Mouse (Mus musculus) heart, postnatal 25 days (tissue): ENCODE data around the gene Treml1. TPM values are rescaled to one million over a fixed set of nuclear protein-coding genes. Genes with fewer than 3 reads are reported as not detected.
"Not testable (repeated sequence)": the region's sequence is repeated elsewhere in the genome, so short reads cannot be mapped to it uniquely, and the experiment has no call there.

Source experiments
- DNase-seq: peaks from one replicate; pipeline ENCODE4 v3.0.0; 2022; ENCODE audit warnings: low spot score
- intact Hi-C: fragments of 180-260 bp; cut with DNase I; formaldehyde crosslinking; loops from one replicate; pipeline ENCODE4 v1.15.1; 2025
- total RNA-seq, 2 experiments: library from RNA; stranded (reverse); gene quantifications; 2 replicates each; pipeline ENCODE4 v1.2.3; 2021

The Treml1 gene
- total RNA-seq, 2 experiments from 2014 or later = 0.26 to 0.92 TPM

DNA sequence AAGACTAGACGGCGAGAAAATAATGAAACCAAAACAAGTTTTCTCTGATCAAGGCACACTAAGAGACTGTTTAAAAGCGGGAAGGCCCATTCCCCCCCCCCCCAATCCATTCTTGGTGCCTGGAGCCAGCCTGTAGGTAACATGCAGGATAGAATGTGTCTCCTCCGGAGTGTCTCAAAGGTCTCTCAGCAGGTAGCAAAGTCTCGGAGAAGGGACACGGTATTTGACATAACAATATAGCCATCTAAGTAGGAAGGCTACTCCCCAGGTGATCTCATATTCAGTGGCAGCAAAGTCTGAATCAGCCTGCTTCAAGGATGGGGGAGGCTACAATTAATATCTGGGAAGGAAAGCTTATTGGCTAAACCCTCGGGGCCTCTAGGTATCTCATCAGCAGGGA is 6.7 kb upstream of the Treml1 start:
- DNase-seq, intact Hi-C loops: not testable (repeated sequence)

GRCm38 (mm10) chr17:48355822-48356221 is 3.9 kb upstream of the Treml1 start:
- no peak for DNase-seq
- intact Hi-C loops = no loop called here

GRCm38 (mm10) chr17:48357892-48358291 is 1.8 kb upstream of the Treml1 start:
- DNase-seq = no peak
- intact Hi-C loops = no loop called here

GRCm38 (mm10) chr17:48360462-48360861 is 746 bp downstream of the Treml1 start:
- intact Hi-C loops = no loop called here
- DNase-seq = no peak

DNA sequence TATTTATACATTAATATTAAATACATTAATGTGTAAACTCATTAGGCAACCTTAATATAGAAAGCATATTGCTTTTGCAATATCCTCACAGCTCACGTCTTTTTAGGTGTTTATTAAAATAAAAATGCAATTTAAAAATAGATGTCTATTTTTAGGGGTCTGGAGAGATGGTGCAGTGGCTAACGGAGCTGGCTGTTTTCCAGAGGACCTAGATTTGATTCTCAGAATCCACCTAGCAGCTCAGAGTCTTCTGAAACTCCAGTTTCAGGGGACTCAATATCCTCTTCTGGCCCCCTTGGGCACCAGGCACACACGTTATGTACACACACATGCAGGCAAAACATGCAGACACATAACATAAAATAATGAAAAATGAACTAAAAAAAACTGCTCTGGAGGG is 2.6 kb downstream of the Treml1 start:
- intact Hi-C loops = no loop called here

DNA sequence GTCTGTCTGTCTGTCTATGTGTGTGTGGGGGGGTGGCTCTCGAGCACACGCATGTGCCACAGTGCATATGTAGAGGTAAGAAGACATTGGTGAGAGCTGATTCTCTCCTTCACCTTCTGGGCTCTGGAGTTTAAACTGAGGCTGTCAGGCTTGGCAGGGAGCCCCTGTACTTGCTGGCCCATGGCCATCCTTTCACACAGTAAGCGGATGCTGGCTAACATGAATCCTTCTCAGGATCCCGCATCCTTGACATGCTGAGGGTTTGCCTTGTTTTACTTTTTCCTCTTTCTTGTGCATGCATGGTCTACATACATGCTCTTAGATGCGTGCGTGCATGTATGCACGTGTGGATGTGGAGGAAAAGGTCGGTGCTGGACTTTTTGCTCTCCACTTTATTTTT is 3.2 kb downstream of the Treml1 start:
- no peak for DNase-seq
- intact Hi-C loops = no loop called here

More for the DNA sequence above, 2.6 kb downstream of the Treml1 start:
- no peak for DNase-seq

GRCm38 (mm10) chr17:48363421-48363965 is 3.8 kb downstream of the Treml1 start:
- DNase-seq = no peak
- intact Hi-C loops = no loop called here

DNA sequence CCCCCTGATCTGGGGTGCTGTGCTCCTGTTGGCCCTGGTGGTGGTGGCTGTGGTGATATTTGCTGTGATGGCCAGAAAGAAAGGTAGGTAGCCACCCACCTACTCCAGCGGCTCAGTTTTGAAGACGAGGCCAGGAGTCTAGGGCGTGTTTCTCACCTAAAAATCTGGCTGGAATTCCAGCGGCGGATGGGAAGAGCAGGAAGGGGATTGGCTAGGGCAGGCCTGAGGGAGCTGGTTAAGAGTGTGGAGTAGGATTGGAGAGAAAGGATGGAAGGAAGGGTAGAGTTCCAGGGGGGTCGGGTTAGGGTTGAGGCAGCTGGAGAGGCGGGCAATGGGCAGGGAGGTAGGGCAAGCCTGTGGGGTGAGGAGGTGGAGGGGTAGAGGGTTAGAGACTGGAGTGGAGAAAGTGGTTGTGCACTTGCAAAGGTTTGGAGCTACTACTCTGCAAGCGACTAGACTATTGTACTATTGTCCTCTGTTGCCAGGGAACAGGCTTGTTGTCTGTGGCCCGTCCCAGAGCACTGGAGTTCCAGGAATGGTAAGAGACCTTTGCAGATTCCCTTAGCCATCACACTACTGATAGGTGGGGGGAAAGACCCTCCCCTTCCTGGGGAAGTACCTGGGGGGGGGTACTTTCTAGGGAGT is 5.9 kb downstream of the Treml1 start:
- no peak for DNase-seq
- intact Hi-C loops = no loop called here

GRCm38 (mm10) chr17:48366806-48367205 is 7.1 kb downstream of the Treml1 start:
- DNase-seq = no peak
- intact Hi-C loops = no loop called here

DNA sequence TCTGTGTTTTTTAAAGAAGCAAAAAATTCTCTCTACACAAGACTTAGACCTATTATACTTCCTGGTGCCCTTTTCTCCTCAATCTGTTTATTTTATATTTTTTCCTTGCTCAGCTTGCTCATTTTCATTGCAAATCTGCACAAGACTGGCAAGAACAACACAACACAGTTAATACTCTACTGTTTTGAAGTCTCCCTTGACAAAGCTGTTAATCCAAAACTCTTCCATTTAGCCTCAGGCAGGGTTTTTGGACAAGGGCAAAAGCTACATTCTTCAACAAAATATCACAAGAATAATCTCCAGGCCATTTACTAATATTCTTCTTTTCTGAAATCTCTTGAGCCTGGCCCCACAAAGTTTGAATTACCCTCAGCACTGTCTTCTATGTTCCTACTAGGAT is 11.9 kb downstream of the Treml1 start:
- intact Hi-C loops = no loop called here
- DNase-seq = no peak

- intact Hi-C loops = no loop called here
- DNase-seq = no peak
Observed at GRCm38 (mm10) chr17:48372987-48373386, 13.3 kb downstream of the Treml1 start.

GRCm38 (mm10) chr17:48376102-48376501 is 16.4 kb downstream of the Treml1 start:
- no peak for DNase-seq

GRCm38 (mm10) chr17:48379050-48379449 is 19.3 kb downstream of the Treml1 start:
- no peak for DNase-seq
- intact Hi-C loops = no loop called here

More at GRCm38 (mm10) chr17:48376102-48376501, 16.4 kb downstream of the Treml1 start:
- intact Hi-C loops = no loop called here

DNA sequence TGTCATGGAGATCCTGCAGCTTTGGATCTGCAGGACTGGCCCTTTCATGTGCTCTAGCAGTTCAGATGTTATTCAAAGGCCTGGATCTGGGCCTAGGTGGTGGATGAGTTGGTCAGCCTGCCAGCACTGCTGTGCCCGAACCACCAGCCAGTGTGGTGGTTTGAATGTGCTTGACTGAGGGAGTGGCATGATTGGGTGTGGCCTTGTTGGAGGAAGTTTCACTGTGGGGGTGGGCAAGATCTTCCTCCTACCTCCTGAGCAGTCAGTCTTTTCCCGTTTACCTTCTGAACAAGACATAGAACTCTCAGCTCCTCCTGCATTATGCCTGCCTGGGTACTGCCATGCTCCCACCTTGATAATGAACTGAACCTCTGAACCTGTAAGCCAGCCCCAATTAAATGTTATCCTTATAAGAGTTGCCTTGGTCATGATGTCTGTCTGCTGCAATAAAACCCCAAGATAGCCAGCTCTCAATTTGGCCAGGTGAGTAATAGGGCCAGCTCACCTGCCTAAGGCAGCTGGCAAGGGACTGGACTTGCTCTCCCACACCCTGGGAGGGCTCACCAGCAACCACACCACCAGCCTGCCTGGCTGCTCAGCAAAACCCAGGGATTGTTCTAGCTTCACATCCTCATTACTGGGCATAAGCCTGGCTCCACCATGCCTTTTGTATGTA is 26.2 kb downstream of the Treml1 start:
- intact Hi-C loops = no loop called here
- no peak for DNase-seq

GRCm38 (mm10) chr17:48388666-48389065 is 28.9 kb downstream of the Treml1 start:
- no peak for DNase-seq
- intact Hi-C loops = no loop called here

DNA sequence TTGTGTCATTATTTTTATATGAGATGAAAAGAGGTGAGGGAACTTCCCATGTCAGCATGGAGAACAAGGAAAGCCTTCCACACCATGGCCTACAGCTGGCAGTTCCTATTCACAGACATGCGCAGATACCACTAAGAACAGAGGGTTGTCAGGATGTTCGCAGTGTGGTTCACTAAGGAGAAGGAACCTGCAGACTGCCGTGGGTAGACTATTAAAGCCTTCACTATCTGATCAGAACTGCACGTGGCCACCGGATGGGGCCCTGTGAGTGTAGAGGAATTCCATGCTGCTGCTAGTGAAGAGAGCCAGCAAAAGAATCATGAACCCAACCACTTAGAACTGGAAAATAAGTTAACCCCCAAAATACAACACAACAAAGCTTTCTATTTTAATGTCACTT is 29.7 kb downstream of the Treml1 start:
- intact Hi-C loops = no loop called here
- DNase-seq = no peak

DNA sequence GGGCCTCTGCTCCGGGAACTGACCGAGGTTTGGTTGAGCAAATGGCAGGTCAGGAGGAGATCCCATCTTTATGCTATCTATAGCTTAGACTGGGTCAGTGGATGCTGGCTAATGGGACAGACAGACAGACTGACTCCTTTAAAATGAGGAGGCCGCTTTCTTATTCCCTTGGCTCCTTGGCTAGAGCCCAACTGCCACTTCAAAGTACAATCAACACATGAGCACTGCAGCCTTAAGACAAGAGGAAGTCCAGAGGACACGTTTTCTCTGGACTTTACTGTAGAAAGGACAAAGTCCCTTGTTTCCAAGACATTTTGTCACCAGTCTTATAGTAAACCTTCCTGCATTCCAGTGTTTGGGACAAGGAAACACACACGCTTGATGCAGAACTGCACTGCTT is 31.7 kb downstream of the Treml1 start:
- intact Hi-C loops = no loop called here
- DNase-seq = no peak

DNA sequence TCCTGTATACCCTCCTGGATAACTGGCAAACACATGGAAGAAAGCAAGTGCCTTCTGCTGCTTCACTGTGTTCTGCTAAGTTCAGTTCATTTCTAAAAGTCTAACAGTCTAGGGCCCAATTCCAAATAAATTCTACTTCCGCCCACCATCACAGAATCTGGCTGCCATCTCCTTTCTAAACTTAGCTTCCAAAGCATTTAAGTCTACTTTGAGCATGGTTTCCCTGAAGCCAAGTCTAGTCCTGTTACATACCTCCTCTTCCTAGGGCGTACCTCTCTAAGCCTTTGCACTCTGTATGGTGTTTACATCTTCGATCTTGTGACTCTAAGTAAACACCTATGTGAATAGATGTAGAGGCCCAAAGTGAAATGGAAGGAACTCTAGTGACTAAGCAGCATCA is 32.9 kb downstream of the Treml1 start:
- no peak for DNase-seq
- intact Hi-C loops = no loop called here

DNA sequence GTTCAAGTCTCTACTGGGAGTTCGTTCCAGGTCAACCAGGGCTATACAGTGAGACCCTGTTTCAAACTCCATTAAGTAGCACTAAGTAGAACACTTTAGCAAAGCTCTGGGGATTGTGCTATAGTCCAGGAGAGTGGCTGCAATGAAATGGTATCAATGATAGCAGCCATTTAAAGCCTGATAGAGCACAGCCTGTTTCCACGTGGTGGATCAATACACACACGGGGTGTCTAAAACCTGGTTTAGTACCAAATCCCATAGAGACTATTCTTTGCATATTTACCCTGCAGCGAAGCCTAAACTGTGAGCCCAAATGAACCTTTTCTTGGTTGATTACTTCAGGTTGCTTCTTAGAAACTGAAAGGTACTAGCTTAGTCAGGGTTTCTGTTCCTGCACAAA is 42.0 kb downstream of the Treml1 start:
- intact Hi-C loops = no loop called here
- no peak for DNase-seq

DNA sequence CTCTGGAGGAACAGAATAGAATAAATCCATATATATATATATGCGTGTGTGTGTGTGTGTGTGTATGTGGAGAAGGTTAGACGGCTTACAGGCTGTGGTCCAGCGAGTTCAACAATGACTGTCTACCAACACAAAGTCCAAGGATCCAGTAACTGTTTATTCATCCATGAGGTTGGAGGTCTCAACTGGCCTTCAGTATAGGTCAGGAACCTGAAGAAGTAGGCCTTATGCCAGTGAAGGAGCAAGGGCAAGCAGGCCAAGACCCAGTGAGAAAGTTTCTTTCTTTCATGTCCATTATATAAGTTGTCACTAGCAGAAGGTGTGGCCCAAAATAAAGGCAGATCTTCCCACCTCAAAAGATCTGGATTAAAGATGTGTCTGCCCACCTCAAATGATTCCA is 43.0 kb downstream of the Treml1 start:
- intact Hi-C loops = no loop called here
- no peak for DNase-seq

DNA sequence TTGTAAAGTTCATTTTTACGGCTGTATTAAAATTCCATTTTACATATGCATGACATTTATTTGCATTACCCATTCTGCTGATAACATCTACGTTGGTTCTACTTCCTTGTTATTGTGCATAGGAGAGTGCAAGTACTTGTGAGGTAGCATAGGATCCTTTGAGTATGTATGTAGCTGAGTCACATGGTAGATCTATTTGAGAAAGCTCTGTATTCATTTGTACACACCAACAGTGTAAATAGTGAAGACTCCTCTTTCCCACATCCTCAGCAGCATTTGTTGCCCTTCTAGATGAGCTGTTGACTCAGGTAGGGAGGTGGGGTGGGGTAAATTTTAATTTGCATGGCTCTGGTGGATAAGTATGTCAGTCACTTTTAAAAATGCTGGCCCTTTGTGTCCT is 44.1 kb downstream of the Treml1 start:
- intact Hi-C loops = no loop called here
- no peak for DNase-seq

DNA sequence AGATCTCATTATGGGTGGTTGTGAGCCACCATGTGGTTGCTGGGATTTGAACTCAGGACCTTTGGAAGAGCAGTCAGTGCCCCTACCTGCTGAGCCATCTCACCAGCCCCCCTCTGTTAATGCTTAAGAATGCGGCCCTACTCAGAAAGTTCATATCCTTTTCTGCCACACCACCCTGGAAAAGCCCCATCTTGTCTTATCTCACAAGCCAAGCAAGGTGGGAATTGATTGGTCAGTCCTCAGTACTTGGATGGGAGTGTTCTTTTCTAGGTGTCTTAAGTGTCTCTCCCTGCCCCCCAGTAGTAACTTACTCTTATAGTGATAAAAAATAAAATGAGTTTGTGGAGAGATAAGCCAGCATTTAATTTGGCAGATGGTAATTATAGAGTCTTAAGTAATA is 45.0 kb downstream of the Treml1 start:
- intact Hi-C loops = no loop called here
- DNase-seq = no peak
